Mouse (Mus musculus): Measurements from ENCODE around the gene Ric8a. TPM values are rescaled to one million over a fixed set of nuclear protein-coding genes. Genes with fewer than 3 reads are reported as not detected.

The Ric8a gene
- total RNA-seq, 1 experiment from 2014 or later: 36.0 TPM

Other genes with a start within 250 kb of the Ric8a start
- not detected in 2 replicates for gene Olfr61, start 228.0 kb upstream of the Ric8a start, total RNA-seq (2017)
- gene Olfr53, start 210.5 kb upstream of the Ric8a start, total RNA-seq (2017): not detected in 2 replicates
- not detected in 2 replicates for gene Olfr539, start 197.0 kb upstream of the Ric8a start, total RNA-seq (2017)
- not detected in 2 replicates for gene Olfr45, start 175.0 kb upstream of the Ric8a start, total RNA-seq (2017)
- not detected in 2 replicates for gene Olfr541, start 159.7 kb upstream of the Ric8a start, total RNA-seq (2017)
- not detected in 2 replicates for gene Cyp2e1, start 93.2 kb upstream of the Ric8a start, total RNA-seq (2017)
- gene Syce1, start 69.1 kb upstream of the Ric8a start, total RNA-seq (2017): 0.15 and 0.23 TPM in 2 replicates
- gene Zfp941, start 34.8 kb upstream of the Ric8a start, total RNA-seq (2017): 1.5 and 3.0 TPM in 2 replicates
- gene Urah, start 21.9 kb upstream of the Ric8a start, total RNA-seq (2017): not detected in 2 replicates
- not detected in 2 replicates for gene Scgb1c1, start 11.4 kb upstream of the Ric8a start, total RNA-seq (2017)
- not detected in 2 replicates for gene Odf3, start 9.2 kb upstream of the Ric8a start, total RNA-seq (2017)
- 0.50 TPM in 1 of 2 replicates, not detected in the other for gene Gm45785, start 626 bp upstream of the Ric8a start, total RNA-seq (2017)
- gene Bet1l, start 620 bp downstream of the Ric8a start, total RNA-seq (2017): 13.8 and 24.0 TPM in 2 replicates
- 182 and 184 TPM in 2 replicates for gene Psmd13, start 25.0 kb downstream of the Ric8a start, total RNA-seq (2017)
- gene Sirt3, start 25.4 kb downstream of the Ric8a start, total RNA-seq (2017): 34.3 and 38.6 TPM in 2 replicates
- not detected in 2 replicates for gene Cox8b, start 43.5 kb downstream of the Ric8a start, total RNA-seq (2017)
- 0.18 and 0.49 TPM in 2 replicates for gene Nlrp6, start 63.9 kb downstream of the Ric8a start, total RNA-seq (2017)
- gene Pgghg, start 84.4 kb downstream of the Ric8a start, total RNA-seq (2017): 8.0 and 12.1 TPM in 2 replicates
- not detected in 2 replicates for gene Ifitm5, start 93.3 kb downstream of the Ric8a start, total RNA-seq (2017)
- gene Gm45717, start 99.0 kb downstream of the Ric8a start, total RNA-seq (2017): 0.96 TPM in 1 of 2 replicates, not detected in the other
- gene Ifitm2, start 99.0 kb downstream of the Ric8a start, total RNA-seq (2017): 275 and 332 TPM in 2 replicates
- gene Ifitm1, start 110.3 kb downstream of the Ric8a start, total RNA-seq (2017): 120 and 124 TPM in 2 replicates
- gene Ifitm3, start 153.8 kb downstream of the Ric8a start, total RNA-seq (2017): 143 and 146 TPM in 2 replicates
- gene Ifitm6, start 161.0 kb downstream of the Ric8a start, total RNA-seq (2017): 8.2 TPM in 1 of 2 replicates, not detected in the other
- gene Gm17387, start 172.2 kb downstream of the Ric8a start, total RNA-seq (2017): not detected in 2 replicates
- gene B4galnt4, start 204.1 kb downstream of the Ric8a start, total RNA-seq (2017): 0.19 and 0.82 TPM in 2 replicates
- gene Pkp3, start 221.3 kb downstream of the Ric8a start, total RNA-seq (2017): 0.19 and 3.4 TPM in 2 replicates
- 17.7 and 26.1 TPM in 2 replicates for gene Sigirr, start 243.6 kb downstream of the Ric8a start, total RNA-seq (2017)